Mouse (Mus musculus) hindbrain, postnatal 0 days (tissue): ENCODE data around the gene Efna3. TPM values are rescaled to one million over a fixed set of nuclear protein-coding genes. Genes with fewer than 3 reads are reported as not detected.

Source experiments
- ATAC-seq: fragments of 200-750 bp; cut with Nextera tagmentation; 2 replicates; pipeline ENCODE4 v1.8.0; 2017; ENCODE audit warnings: mild to moderate bottlenecking, moderate TSS enrichment, moderate library complexity
- DNase-seq: peaks from one replicate; pipeline ENCODE4 v3.0.0-alpha.2; 2015; ENCODE audit warnings: low spot score
- H3K27ac ChIP-seq: fragments of 300-500 bp; sonication (generic); 2 replicates; pipeline ENCODE4 v1.5.1; 2014; ENCODE audit warnings: mild to moderate bottlenecking
- H3K27me3 ChIP-seq: fragments of 300-500 bp; sonication (generic); 2 replicates; pipeline ENCODE4 v1.6.1; 2014; ENCODE audit warnings: low read length, mixed read lengths; ENCODE audit not compliant: insufficient read depth
- H3K36me3 ChIP-seq: fragments of 300-500 bp; sonication (generic); 2 replicates; pipeline ENCODE4 v1.6.1; 2014; ENCODE audit warnings: low read length, mixed read lengths; ENCODE audit not compliant: insufficient read depth
- H3K4me1 ChIP-seq: fragments of 300-500 bp; sonication (generic); 2 replicates; pipeline ENCODE4 v1.6.1; 2014; ENCODE audit warnings: antibody characterized with exemption, low read length, mixed read lengths; ENCODE audit not compliant: insufficient read depth
- H3K4me2 ChIP-seq: fragments of 300-500 bp; sonication (generic); 2 replicates; pipeline ENCODE4 v1.6.1; 2014; ENCODE audit warnings: low read depth, mild to moderate bottlenecking, low read length, moderate library complexity, mixed read lengths
- H3K4me3 ChIP-seq: fragments of 300-500 bp; sonication (generic); 2 replicates; pipeline ENCODE4 v1.5.1; 2014; ENCODE audit warnings: low read length
- H3K9ac ChIP-seq: fragments of 300-500 bp; sonication (generic); replicated peaks from 2 replicates; pipeline ENCODE4 v1.6.1; 2014; ENCODE audit warnings: mild to moderate bottlenecking, low read length, moderate library complexity, mixed read lengths
- H3K9me3 ChIP-seq: fragments of 300-500 bp; sonication (generic); 2 replicates; pipeline ENCODE4 v1.6.1; 2016; ENCODE audit warnings: low read length, mixed read lengths
- CTCF ChIP-seq: IDR thresholded peaks from 2 replicates; pipeline ENCODE4 v1.5.1; 2016; ENCODE audit warnings: antibody characterized with exemption, control low read depth, low read depth
- WGBS: fragments of 180-500 bp; shearing (Covaris S2); extraction: QIAGEN DNeasy Blood & Tissue Kit; methylation state at CpG from one replicate; pipeline ENCODE4 v1.1.7; 2014; 5-methylcytosine and 5-hydroxymethylcytosine counted together
- polyA plus RNA-seq: library from polyadenylated mRNA; unstranded; fragments of >200 nt; fragmentation: Nextera tagmentation; extraction: Ambion mirVana; gene quantifications from 2 replicates; pipeline ENCODE4 v1.2.1, GENCODE M21; 2015
- total RNA-seq: library from RNA; depleted of rRNA; stranded (reverse); fragments of >200 nt; gene quantifications from 2 replicates; pipeline ENCODE4 v1.2.3, GENCODE M21; 2014

Gene Efna3
- total and polyA plus RNA-seq, 2 experiments from 2014 or later: 61.4 to 107 TPM

DNA sequence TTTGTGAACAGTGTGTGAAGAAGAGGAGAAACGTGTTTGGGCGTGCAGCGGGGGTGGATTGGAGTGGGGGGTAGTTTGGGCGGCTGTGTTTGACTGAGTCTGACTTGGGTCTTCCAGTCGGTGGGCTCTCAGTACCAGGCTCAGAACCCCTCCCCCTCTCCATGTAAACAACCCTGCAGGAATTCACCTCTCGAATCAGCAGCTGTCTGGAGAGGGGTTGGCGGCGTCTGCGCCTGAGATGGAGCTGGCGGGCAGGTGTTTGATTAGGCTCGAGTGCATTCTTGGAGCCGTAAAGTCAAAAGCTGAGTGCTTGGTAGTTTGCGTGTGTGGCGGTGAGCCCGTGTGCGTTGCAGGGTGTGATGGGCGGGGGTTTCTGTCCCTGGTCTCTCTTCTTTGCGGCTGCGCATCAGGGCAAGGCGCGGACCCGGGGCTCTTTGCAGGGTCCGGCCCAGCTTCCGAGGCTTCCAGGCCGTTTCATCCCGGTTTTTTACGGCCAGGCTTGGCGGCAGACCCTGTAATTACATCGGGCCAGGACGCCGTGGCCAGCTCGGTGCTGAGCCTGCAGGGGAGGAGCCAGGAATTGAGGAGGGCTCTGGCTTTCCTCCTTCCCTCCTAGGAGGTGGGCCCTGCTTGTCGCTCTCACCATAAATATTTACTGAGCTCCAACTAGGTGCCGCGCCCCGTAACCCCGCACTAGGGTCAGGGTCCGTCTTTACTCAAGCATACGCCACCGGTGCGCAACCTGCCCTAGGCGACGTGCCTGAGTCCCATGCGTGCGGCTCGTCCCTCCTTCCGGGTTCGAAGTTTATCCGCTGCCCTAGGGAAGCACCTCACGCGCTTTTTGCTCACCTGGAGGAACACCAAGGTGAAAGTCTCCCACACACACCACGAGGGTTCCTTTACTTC is 41.9 kb downstream of the Efna3 start, which contains the start of gene Efna1:
Gene Efna1, minus strand, starts transcription at position 537 of the 906 bp plus-strand sequence.
- WGBS: under 1% methylated on average over 52 of the region's 52 CpGs
- Histone ChIP-seq H3K27me3 (no peaks in the 10 kb centered on the region), H3K9me3 (no peaks in the 10 kb centered on the region), H3K27ac (peak within 1 kb of the TSS; percentile 58; the same call in 1 of the 2 replicates), H3K36me3 (no peaks in the 10 kb centered on the region), H3K4me3 (peak within 1 kb of the TSS; percentile 49), H3K4me2 (peak within 1 kb of the TSS; percentile 89), H3K4me1 (peaks cover 14% of the 10 kb centered on the region; the same call in 1 of the 2 replicates), H3K9ac (peak within 1 kb of the TSS; percentile 57)
- DNase-seq (peak; percentile 52), ATAC-seq (peak; percentile 33)
- TF ChIP-seq CTCF: no peak; the same call in none of the 2 replicates

GRCm38 (mm10) chr3:89280050-89280605 is 42.6 kb downstream of the Efna3 start:
- DNase-seq (peak; percentile 58), ATAC-seq (peak; percentile 52)
- peak overlapping the region; percentile 49 for H3K4me3 ChIP-seq
- peak overlapping the region; percentile 73 for H3K27ac ChIP-seq
- under 1% methylated on average over 28 of the region's 29 CpGs for WGBS
- peaks cover 14% of the 10 kb centered on the region; the same call in 1 of the 2 replicates for H3K4me1 ChIP-seq
- no peaks in the 10 kb centered on the region for H3K9me3 ChIP-seq
- peak overlapping the region; percentile 89 for H3K4me2 ChIP-seq
- H3K9ac ChIP-seq: peak overlapping the region; percentile 57
- H3K27me3 ChIP-seq: no peaks in the 10 kb centered on the region
- no peaks in the 10 kb centered on the region for H3K36me3 ChIP-seq
- peak; percentile 1; the same call in 1 of the 2 replicates for TF ChIP-seq CTCF

DNA sequence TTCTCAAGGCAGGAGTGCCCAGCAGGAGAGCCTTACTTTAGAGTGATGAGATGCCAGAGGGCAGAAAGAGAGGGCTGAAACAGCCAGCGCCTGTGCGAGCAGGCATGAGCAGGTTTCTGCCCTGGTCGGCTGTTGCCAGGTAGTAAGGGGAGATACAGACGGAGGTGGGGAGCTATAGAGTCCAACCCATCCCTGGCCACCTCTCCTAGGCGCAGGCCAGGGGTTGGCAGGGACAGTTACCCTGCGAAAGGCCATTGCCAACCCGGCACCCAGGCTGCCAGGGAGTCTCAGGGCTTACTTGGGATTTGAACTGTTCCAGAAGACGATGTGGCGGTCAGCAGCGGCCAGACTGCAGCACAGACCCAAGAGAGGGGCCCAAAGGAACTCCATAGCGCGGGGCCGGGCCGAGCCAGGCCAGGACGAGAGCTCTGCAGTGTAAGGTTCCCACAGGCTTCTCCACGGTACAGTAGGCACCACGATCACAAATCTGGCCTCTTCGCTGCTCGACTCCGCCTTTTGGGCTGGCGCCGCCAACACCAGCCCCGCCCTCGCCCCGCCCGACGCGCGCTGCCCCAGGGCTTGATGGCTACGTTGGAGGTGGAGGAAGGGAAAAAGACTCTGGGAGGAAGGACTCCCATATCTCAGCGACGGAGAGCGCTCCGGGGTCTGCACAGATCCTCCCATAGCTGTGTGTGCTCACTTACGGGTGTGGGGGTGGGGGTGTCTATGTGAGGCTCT is 43.4 kb downstream of the Efna3 start:
- peak overlapping the region; percentile 73 for H3K27ac ChIP-seq
- TF ChIP-seq CTCF: no peak
- peak overlapping the region; percentile 57 for H3K9ac ChIP-seq
- H3K4me3 ChIP-seq: peak overlapping the region; percentile 49
- WGBS: 2% methylated on average over 35 of the region's 35 CpGs
- peak; percentile 76 for ATAC-seq
- no peaks in the 10 kb centered on the region for H3K36me3 ChIP-seq
- peak; percentile 85 for DNase-seq
- no peaks in the 10 kb centered on the region for H3K27me3 ChIP-seq
- H3K4me1 ChIP-seq: peaks cover 14% of the 10 kb centered on the region; the same call in 1 of the 2 replicates
- H3K9me3 ChIP-seq: no peaks in the 10 kb centered on the region
- peak overlapping the region; percentile 89 for H3K4me2 ChIP-seq

DNA sequence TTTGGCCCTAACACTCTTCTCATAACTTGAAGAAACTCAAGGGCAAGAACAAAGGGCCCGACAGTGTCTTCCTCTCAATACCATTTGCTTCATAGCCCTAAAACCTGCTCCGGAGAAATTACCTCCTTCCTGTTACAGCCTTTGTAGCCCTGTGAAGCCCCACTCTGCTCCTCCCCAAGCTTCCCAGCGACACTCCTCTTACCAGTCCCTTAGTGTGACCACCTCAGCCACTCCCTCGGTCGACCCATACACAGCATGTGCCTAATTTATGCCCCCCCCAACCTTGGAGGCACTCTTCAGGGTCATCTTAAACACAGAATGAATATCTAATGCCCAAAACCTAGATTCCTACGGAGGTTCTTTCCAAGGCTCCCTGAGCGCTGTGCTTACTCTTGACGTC is 44.1 kb downstream of the Efna3 start:
- DNase-seq: no peak
- Histone ChIP-seq H3K9ac (peak overlapping the region; percentile 57), H3K27ac (peak overlapping the region; percentile 73; the same call in 1 of the 2 replicates), H3K4me2 (peak overlapping the region; percentile 89), H3K36me3 (no peaks in the 10 kb centered on the region), H3K4me3 (peak overlapping the region; percentile 49), H3K4me1 (peaks cover 14% of the 10 kb centered on the region; the same call in 1 of the 2 replicates), H3K9me3 (no peaks in the 10 kb centered on the region), H3K27me3 (no peaks in the 10 kb centered on the region)
- WGBS: 33% methylated on average over 8 of the region's 8 CpGs
- no peak for ATAC-seq
- TF ChIP-seq CTCF: no peak

DNA sequence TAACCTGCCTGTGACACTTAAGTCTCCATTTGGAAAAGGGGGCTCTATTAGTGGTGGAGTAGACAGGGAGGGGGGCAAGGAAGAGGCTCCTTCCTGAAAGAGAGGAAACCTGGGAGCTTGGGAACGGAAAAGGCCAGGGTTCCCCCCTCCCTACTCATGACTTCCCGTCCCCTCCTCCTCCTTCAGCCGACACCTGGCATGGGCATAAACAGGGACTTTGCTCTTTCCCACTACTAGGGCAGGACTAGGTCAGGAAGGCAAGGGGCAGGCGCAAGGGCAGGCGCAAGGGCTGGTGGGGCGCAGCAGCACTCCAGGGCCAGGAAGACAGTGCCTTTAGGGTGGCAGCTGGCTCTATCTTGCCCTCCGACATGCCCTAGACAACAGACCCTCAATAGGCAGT is 44.7 kb downstream of the Efna3 start:
- Histone ChIP-seq H3K4me1 (peaks cover 14% of the 10 kb centered on the region; the same call in 1 of the 2 replicates), H3K27me3 (no peaks in the 10 kb centered on the region), H3K27ac (no peak overlapping the region), H3K9ac (no peak overlapping the region), H3K4me2 (peak overlapping the region; percentile 89), H3K4me3 (peak overlapping the region; percentile 14; the same call in 1 of the 2 replicates), H3K36me3 (no peaks in the 10 kb centered on the region), H3K9me3 (no peaks in the 10 kb centered on the region)
- ATAC-seq: no peak
- 69% methylated on average over 7 of the region's 7 CpGs for WGBS
- no peak for DNase-seq
- TF ChIP-seq CTCF: no peak
